Mouse (Mus musculus) G1E (cell line): ENCODE results near the gene Gse1. TPM values are rescaled to one million over a fixed set of nuclear protein-coding genes. Genes with fewer than 3 reads are reported as not detected.

Experiments used
- ATAC-seq: 2 replicates; pipeline ENCODE4 v1.8.0; 2016; ENCODE audit warnings: mild to moderate bottlenecking; ENCODE audit not compliant: insufficient number of reproducible peaks, poor library complexity, low FRiP score, severe bottlenecking; ENCODE audit errors: extremely low read depth
- DNase-seq: peaks from one replicate; pipeline ENCODE4 v3.0.0; 2012; ENCODE audit warnings: low spot score
- H3K27me3 ChIP-seq: 2 replicates; pipeline ENCODE4 v1.6.1; 2012; ENCODE audit warnings: mild to moderate bottlenecking, low read length, inconsistent platforms; ENCODE audit not compliant: insufficient read depth
- H3K36me3 ChIP-seq: replicated peaks from 2 replicates; pipeline ENCODE3; 2012; ENCODE audit warnings: mild to moderate bottlenecking, inconsistent platforms
- H3K4me1 ChIP-seq: 2 replicates; pipeline ENCODE4 v1.6.1; 2012; ENCODE audit warnings: low read depth, low read length, inconsistent platforms, mixed read lengths; ENCODE audit not compliant: insufficient read depth
- H3K4me3 ChIP-seq: 2 replicates; pipeline ENCODE4 v1.5.1; 2012; ENCODE audit warnings: low read depth, mild to moderate bottlenecking, inconsistent platforms, low read length, moderate library complexity, mixed read lengths
- H3K9me3 ChIP-seq: replicated peaks from 2 replicates; pipeline ENCODE4 v1.6.1; 2012; ENCODE audit warnings: inconsistent platforms
- CTCF ChIP-seq: IDR thresholded peaks from 2 replicates; pipeline ENCODE4 v1.5.1; 2012; ENCODE audit warnings: low read depth, low read length, inconsistent platforms, mixed read lengths
- GATA1 ChIP-seq: IDR thresholded peaks from 2 replicates; pipeline ENCODE4 v1.6.1; 2012; ENCODE audit warnings: borderline replicate concordance, low read length, inconsistent platforms, mixed read lengths
- GATA2 ChIP-seq: IDR thresholded peaks from 2 replicates; pipeline ENCODE4 v1.6.1; 2012; ENCODE audit warnings: low read depth, low read length, inconsistent platforms, borderline replicate concordance
- POLR2AphosphoS5 ChIP-seq: IDR thresholded peaks from 2 replicates; pipeline ENCODE4 v1.6.1; 2012; ENCODE audit warnings: low read depth, low read length, inconsistent platforms; ENCODE audit not compliant: insufficient replicate concordance
- TAL1 ChIP-seq: conservative IDR thresholded peaks from 2 replicates; pipeline ENCODE4 v1.6.1; 2012; ENCODE audit warnings: low read depth, low read length, inconsistent platforms, mixed read lengths
- polyA plus RNA-seq: library from polyadenylated mRNA; stranded (reverse); fragments of >175 nt; gene quantifications from 2 replicates; pipeline ENCODE4 v1.2.3, GENCODE M21; 2012
- total RNA-seq, 2 experiments: library from RNA; stranded (forward) in 1 of 2; stranded (reverse) in 1 of 2; fragments of 200-1000 nt in 1 of 2; fragments of >200 nt in 1 of 2; fragmentation: Nextera tagmentation in 1 of 2; gene quantifications; 2 replicates each; pipeline ENCODE4 v1.2.3; 2014 to 2017

Gene Gse1
- total and polyA plus RNA-seq, 3 experiments = 6.3 to 106 (median 48.4) TPM

DNA sequence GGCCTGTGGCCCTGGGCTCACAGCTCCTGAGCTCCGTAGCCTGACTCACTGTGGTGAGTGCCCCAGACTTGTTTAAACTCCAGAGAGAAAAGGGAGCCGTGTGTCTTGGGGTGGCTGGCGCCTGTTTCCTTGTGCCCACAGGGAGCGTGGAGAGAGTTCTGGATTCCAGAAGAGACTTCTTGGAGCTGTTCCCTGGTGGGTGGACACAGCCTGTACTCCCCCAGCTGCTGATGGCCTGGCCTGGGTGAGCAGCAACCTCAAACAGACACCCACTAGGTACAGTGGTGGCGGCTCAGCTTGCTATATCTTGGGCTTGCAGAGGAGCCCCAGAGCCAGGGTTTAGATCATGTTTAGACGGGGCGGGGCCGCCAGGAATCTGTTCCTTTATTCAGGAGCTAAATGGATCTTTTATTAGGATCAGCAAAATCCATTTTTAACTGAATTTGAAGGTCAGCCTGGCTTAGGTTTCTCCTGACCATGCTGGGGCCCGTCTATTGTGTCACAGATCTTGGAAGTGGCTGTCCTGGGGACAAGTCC is 21.6 kb downstream of the Gse1 start:
- Histone ChIP-seq H3K4me3 (no peak overlapping the region), H3K9me3 (no peaks in the 10 kb centered on the region), H3K36me3 (no peaks in the 10 kb centered on the region), H3K4me1 (no peaks in the 10 kb centered on the region), H3K27me3 (peaks cover 5% of the 10 kb centered on the region; the same call in 1 of the 2 replicates)
- no peak for TF ChIP-seq GATA1
- TF ChIP-seq TAL1 = no peak
- no peak for TF ChIP-seq CTCF
- TF ChIP-seq GATA2 = no peak
- no peak for TF ChIP-seq POLR2AphosphoS5
- ATAC-seq (no peak), DNase-seq (no peak)

- Histone ChIP-seq H3K4me3 (no peak overlapping the region), H3K36me3 (no peaks in the 10 kb centered on the region), H3K9me3 (no peaks in the 10 kb centered on the region), H3K4me1 (no peaks in the 10 kb centered on the region), H3K27me3 (peaks cover 5% of the 10 kb centered on the region; the same call in 1 of the 2 replicates)
- no peak for DNase-seq
- no peak for TF ChIP-seq GATA1
- no peak for TF ChIP-seq GATA2
- TF ChIP-seq CTCF = no peak
- no peak for TF ChIP-seq POLR2AphosphoS5
- TF ChIP-seq TAL1 = no peak
- ATAC-seq = no peak
Observed at GRCm38 (mm10) chr8:120250750-120251410, 22.6 kb downstream of the Gse1 start.

GRCm38 (mm10) chr8:120251411-120252035 is 23.3 kb downstream of the Gse1 start:
- DNase-seq (no peak), ATAC-seq (no peak)
- no peaks in the 10 kb centered on the region for H3K9me3 ChIP-seq
- H3K36me3 ChIP-seq = no peaks in the 10 kb centered on the region
- TF ChIP-seq GATA1 (no peak), CTCF (no peak), GATA2 (no peak), POLR2AphosphoS5 (no peak), TAL1 (no peak)
- H3K4me3 ChIP-seq = no peak overlapping the region
- H3K4me1 ChIP-seq = no peaks in the 10 kb centered on the region
- H3K27me3 ChIP-seq = peaks cover 5% of the 10 kb centered on the region; the same call in 1 of the 2 replicates

DNA sequence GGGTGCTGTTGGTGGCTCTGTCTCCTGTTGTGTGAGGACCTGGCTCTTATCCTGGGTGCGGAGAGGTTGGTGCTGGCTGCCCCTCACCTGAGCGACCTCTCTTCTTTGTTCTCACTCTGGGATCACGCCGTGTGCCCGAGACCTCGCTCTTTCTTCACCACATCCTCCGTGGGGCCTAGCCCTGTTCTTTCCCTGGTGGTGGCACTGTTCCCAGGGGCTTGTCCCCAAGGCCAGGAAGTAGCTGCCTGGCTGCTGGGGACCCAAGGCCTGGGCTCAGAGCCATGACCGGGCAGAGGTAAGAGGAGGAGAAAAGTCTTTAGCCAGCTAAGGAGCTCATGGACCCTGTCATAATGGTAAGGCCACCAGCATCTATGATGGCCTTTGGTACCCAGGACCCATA is 25.4 kb downstream of the Gse1 start:
- H3K4me3 ChIP-seq = no peak overlapping the region
- peaks cover 13% of the 10 kb centered on the region; the same call in 1 of the 2 replicates for H3K27me3 ChIP-seq
- no peaks in the 10 kb centered on the region for H3K36me3 ChIP-seq
- no peak for TF ChIP-seq POLR2AphosphoS5
- TF ChIP-seq TAL1 = no peak
- TF ChIP-seq GATA2 = no peak
- TF ChIP-seq GATA1 = no peak
- no peak for TF ChIP-seq CTCF
- no peak for DNase-seq
- no peak for ATAC-seq
- H3K9me3 ChIP-seq = no peaks in the 10 kb centered on the region
- H3K4me1 ChIP-seq = no peaks in the 10 kb centered on the region

- H3K36me3 ChIP-seq = no peaks in the 10 kb centered on the region
- ATAC-seq = no peak
- TF ChIP-seq GATA2 = no peak
- no peak for TF ChIP-seq CTCF
- TF ChIP-seq POLR2AphosphoS5 = no peak
- no peak for TF ChIP-seq TAL1
- TF ChIP-seq GATA1 = no peak
- no peaks in the 10 kb centered on the region for H3K9me3 ChIP-seq
- no peak for DNase-seq
- H3K27me3 ChIP-seq = peaks cover 13% of the 10 kb centered on the region; the same call in 1 of the 2 replicates
- H3K4me3 ChIP-seq = no peak overlapping the region
- no peaks in the 10 kb centered on the region for H3K4me1 ChIP-seq
Observed at GRCm38 (mm10) chr8:120255406-120255987, 27.2 kb downstream of the Gse1 start.

DNA sequence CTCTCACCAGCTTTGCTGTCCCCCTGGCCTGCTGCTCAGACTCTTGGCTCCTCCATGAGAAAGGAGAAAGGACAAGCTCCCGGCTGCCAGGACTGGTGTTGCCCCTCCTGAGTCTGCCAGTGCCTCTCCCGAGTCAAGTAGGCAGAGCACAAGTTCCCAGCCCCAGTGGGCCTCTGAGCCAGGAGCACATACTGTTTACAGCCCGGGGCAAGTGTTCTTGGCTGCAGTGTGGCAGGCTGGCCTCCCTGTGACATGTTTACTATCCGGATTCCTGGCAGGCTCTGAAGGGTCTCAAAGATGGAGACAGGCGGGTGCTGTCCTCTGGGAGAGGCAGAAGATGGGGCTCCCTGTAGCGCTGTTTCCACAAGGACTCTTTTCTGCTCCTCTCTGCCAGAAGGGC is 28.7 kb downstream of the Gse1 start:
- no peaks in the 10 kb centered on the region for H3K4me1 ChIP-seq
- no peak overlapping the region for H3K4me3 ChIP-seq
- no peaks in the 10 kb centered on the region for H3K36me3 ChIP-seq
- H3K9me3 ChIP-seq = no peaks in the 10 kb centered on the region
- TF ChIP-seq CTCF = no peak
- no peak for TF ChIP-seq TAL1
- TF ChIP-seq GATA2 = no peak
- no peak for TF ChIP-seq GATA1
- TF ChIP-seq POLR2AphosphoS5 = no peak
- DNase-seq (no peak), ATAC-seq (no peak)
- H3K27me3 ChIP-seq = peaks cover 12% of the 10 kb centered on the region; the same call in 1 of the 2 replicates
